Mouse (Mus musculus): ENCODE measurements around the gene Gm20219.
"Not testable (repeated sequence)": the region's sequence is repeated elsewhere in the genome, so short reads cannot be mapped to it uniquely, and the experiment has no call there.

Gm20219 gene

DNA sequence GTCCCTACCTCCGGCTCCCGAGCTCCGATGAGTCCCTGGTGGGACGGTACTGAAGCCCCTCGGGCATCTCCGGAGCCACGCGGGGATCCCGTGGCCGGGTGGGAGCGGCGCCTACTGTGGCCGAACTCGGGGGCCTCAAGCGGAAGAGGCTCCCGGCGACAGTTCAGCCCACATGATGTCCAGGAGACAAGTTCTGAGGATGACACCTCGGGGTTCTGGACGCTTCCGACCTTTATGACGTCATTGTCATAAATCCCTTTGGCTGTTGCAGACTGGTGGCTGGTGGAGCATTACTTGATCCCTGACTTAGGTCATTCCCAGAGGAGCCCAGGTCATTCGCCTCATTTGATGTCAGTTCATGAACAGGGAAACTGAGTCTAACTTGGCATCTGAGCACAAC lies 41.9 kb downstream of the Gm20219 start, which contains the start of gene Znrf4:
TSS of gene Znrf4 (minus strand) at position 122 of the 400 bp plus-strand sequence.
- no peak for DNase-seq (ENCODE audit: low read depth, low spot score)

DNA sequence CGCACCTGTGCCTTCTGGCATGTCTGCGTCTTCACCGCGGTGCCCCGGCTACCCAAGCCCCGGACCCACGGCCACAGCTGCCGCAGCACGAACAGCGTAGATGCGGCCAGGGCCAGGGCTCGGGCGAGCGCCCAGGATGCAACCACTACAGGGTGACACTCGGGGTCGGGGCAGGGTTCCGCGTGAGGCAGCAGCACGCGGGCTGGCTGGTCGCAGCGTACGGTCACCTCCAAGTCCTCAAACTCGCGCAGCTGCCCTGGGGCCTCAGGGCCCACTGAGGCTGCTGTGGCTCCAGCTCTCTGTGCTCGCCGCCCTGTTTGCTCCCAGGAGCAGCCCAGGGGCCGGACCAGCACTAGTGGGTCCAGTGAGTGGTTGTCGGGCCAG lies 42.5 kb downstream of the Gm20219 start:
- DNase-seq (ENCODE audit: low read depth, low spot score): no peak

DNA sequence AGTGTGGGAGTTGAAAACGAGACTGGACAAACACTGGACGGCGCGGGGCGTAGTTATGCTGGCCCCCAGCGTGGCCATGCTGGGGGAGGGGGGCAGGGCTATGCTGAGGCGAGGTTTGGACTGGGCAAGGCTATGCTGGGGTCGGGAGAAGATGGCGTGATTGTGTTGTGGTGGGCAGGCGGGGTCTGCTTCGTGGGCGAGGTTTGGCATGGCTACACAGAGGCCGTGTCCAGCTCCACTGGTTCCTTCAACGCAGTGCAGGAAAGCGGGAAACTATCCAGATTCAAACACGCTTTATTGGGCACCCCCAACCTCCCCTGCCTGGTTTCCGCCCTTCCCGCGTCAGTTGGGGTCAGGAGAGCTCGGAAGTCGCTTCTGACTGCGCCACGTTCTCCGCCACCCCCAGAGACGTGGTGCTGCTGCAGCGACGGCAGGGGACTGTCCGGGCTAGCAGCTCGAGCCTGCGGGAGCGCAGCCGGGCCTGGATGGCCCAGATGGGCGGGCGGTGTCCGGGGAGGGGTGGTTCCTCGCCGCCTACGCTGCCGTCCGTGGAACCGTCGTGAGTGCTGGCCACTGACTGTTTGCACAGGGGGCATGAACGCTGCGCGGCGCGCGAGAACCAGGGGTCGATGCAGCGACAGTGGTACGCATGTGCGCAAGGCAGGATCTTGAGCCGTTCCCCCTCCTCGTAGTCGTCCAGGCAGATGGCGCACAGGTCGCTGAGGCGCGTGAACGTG lies 43.0 kb downstream of the Gm20219 start:
- no peak for DNase-seq (ENCODE audit: low read depth, low spot score)

DNA sequence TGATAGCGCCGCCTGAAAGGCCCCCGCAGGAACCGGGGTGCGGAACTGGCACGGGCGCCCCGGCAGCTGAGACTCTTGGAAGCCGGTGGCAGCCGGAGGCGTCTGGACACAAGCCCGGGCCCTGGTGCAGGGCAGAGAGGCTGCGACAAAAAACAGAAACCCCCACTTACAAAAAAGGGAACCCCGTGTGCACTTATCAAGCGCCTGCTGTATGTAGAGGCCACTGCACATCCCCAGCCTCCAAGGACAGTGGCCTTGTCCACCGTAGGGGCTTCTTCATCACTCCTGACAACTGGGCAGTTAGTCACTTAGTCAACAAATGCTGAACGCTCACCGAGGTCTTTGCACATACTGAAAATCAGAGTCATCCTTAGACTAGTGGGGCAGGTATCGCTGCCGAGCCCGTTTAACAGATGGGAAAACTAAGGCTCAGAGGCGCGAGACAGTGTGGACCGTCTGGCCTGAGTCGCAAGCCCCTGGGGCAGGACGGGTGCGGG lies 43.7 kb downstream of the Gm20219 start:
- DNase-seq (ENCODE audit: low read depth, low spot score): no peak

DNA sequence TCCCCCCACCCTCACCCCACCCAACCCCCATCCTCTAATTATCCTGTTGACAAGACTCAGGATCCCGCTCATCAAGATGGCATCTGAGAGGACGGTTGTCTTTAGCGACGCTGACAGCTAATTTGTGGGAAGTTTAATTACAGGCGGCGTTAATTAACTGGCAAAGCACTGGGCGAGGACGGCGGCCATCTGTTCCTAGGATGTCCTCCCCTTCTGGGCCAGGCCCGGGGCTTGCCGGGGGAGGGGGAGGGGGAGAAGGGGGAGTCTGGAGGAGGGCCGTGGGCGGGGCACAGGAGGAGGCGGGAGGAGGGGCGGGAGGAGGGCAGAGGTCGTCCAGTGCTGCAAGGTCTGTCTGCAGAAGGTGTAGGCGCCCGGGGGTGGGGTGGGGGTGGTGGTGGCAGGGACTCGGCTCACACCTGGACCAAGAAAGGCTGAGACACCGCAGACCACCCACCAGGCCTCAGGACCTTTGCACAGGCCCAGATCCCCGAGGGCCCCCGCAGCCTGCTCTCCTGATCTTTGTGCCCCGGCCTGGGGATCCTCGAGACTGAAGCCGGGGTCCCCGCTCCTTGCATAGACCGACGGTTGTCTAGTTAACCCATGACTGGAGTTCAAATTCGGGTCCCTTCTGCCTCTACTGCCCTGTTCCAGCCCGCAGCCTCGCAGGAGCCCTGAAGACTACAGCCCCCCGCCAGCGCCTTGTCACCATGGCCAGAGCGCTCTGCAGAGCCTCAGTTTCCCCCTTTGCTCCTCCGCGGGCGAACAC lies 44.3 kb downstream of the Gm20219 start:
- DNase-seq (ENCODE audit: low read depth, low spot score): peak; percentile 77

DNA sequence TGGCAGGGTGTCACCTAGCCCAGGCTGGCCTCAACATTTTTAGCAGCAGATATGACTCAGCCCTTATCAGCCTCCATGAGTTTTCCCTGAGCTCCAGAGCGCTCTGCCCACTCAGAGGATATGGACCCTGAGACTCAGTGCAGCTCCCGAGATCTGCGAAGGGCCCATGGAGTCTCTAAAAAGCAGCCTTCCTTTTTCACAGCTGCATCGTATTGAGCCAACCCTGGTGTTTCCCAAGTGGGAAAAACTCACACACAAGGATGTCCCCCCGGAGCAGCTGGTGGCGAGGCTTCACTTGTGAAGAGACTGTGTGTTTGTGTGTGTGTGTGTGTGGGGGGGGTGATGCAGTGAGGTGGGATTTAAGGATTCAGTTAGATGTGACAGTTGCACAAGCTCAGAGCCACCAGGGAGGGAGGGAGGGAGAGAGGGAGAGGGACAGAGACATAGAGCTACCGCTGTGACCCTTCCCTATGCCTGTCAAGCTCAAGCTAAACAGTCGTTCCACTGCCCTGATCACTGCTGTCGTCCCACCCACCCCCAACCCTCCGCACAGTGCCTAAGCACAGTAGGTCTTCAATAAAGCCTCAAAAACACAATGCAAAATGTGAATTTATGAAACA lies 45.1 kb downstream of the Gm20219 start:
- no peak for DNase-seq (ENCODE audit: low read depth, low spot score)

DNA sequence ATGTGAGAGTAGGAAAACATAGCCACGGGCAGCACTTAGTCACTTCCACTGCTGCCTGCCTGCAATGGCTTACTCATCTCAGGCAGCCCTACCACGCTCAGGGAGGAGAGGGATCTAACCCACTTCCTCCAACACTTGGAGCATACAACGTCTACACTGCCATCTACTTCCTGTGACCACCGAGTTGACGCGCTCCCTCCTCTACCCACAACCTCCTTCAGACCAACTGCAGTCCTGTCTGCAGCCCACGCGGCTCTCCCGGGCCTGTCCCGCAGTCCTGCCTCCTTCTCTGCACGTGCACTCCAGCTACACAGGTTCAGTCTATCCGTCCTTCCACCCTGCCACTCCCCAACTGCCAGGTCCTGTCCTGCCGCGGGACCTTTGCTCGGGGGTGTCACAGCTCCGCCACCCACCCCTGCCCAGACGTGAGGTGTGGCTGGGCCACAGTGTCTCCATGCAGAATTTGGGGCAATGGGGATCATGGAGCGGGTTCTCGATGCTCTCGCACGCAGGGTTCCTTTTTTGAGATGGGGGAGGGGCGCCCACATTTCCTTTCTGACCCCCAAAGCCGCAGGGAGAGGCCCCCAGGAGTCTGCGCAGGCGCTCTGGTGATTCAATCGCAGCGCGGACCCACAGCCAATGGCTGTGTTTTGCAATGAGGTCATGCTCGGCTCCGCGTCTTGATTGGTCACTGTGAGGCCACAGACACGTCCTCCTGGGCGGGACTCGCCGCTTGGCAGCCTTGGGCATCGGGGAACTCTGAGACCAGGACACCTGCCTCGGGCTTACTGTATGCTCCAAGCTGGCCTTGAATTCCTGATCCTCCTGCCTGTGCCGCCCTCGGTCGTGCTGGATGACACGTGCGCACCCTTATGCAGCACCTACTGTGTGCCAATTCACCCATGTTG lies 46.8 kb downstream of the Gm20219 start:
- DNase-seq (ENCODE audit: low read depth, low spot score): peak; percentile 92

DNA sequence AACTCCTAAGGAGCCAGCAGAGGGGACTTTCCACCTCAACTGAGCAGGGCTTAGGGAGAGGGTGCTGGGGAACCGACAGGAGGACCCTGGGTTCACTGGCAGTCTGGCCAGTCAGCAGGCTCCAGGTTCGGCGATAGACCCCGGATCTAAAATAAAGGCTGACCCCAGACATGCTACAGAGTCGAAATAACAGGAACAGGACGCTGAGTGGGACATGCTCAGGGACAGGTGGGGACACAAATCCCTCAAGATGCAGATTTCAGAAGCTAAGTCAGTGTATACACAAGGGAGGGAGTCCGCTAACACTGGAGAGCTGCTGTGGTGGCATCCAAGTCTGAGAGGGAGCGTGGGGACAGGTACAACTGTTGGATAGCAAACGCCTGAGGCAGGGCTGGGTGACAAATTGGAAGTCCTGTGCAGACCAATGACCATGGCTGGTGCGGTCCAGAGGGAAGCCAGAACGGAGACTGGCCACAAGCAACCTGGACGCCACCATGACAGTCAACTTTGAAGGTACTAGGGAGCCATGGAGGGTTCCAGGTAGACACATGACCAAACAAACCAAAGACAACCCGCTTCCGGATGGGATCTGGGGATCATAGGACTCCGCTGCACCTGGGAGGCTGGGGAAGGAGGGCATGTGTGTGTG lies 47.6 kb downstream of the Gm20219 start:
- DNase-seq (ENCODE audit: low read depth, low spot score): no peak

DNA sequence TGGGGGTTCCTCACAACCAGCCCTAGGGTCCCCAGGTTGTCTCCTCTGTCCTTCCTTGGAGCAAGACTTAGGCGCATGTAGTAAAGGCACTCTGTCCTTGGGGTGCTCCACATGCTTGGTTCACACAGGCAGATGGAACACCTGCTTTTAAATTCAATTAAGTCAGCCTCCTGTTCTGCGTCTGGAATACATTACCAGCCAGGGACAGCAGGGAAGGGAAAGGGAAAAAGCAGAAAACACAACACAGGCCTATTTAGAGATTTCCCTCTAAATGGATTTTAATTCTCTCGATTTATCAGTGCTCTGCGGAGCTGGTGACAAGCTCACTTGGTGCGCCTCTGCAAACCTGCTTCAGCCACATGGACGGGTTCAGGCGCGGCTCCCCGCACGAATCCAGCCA lies 48.8 kb downstream of the Gm20219 start:
- no peak for DNase-seq (ENCODE audit: low read depth, low spot score)

DNA sequence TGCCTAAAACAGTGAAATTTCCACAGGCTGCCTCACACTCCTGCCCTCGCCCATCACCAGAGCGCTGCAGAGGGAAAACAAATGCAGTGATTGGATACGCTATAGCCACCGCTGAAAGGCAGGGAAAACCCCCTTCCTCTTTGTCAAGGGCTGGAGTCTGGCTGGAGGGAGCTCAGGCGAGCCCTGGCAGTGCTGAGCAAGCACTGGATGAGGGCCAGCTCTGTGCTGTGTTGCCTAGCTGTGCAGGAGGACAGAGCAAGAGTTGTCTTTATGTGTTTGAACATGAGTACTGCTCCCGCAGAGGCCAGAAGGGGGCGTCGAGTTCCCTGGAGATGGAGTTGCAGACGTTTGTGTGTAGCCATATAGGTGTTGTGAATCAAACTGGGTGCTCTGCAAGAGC lies 51.7 kb downstream of the Gm20219 start:
- DNase-seq (ENCODE audit: low read depth, low spot score): no peak

DNA sequence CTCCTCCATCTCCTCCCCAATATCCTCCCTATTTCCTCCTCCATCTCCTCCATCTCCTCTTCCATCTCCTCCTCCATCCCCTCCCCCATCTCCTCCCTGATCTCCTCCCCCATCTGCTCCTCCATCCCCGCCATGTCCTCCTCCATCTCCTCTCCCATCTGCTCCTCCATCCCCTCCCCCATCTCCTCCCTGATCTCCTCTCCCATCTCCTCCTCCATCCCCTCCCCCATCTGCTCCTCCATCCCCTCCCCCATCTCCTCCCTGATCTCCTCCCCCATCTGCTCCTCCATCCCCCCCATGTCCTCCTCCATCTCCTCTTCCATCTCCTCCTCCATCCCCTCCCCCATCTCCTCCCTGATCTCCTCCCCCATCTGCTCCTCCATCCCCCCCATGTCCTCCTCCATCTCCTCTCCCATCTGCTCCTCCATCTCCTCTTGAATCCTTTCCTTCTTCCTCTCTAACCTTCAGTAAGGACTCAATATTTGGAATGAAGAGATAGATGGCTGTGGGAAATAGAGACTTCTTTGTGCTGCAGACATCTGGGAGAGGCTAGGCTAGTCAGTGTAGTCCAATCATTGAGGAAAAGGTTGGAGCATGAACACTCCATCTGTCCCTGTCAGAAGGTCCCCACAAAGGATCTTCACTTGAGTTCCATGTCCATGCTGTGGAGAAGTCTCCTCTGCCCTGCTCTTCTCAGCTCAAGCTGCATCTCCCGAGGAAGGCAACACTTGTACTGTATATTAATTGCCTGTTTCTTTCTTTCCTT lies 52.4 kb downstream of the Gm20219 start:
- not testable (repeated sequence) for DNase-seq (ENCODE audit: low read depth, low spot score)
